Mouse (Mus musculus) cerebellum, adult 2 months (tissue): ENCODE results near the gene Sh2d3c.

Source experiments
- CTCF ChIP-seq: fragments of 200-500 bp; IDR thresholded peaks from 2 replicates; pipeline ENCODE4 v1.5.1; 2011; ENCODE audit warnings: low read depth, mild to moderate bottlenecking, control low read depth, low read length, moderate library complexity, borderline replicate concordance; ENCODE audit not compliant: insufficient read depth
- POLR2A ChIP-seq: fragments of 200-500 bp; IDR thresholded peaks from 2 replicates; pipeline ENCODE4 v1.6.1; 2011; ENCODE audit warnings: low read length, control low read depth, borderline replicate concordance; ENCODE audit not compliant: insufficient read depth

DNA sequence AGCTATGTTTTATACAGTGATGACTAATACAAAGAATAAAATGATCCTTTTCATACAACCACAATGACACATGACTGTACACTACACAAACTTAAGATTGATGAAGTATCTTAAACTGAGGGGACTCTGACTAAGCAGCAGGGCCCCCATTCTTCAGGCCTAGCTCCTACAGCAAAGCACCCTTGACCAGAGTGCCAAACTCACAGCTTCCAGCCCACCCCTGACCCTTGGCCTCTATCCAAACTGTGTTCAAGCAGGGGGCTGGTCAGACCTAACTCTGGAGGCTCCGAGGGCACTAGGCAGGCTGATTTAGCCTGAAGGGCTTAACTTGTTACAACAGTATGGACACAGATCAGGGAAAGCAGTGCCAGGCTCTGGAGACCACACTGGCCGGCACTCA is 67.7 kb downstream of the Sh2d3c start:
- no peak for TF ChIP-seq CTCF
- TF ChIP-seq POLR2A = no peak
